In the genomic region with DNA sequence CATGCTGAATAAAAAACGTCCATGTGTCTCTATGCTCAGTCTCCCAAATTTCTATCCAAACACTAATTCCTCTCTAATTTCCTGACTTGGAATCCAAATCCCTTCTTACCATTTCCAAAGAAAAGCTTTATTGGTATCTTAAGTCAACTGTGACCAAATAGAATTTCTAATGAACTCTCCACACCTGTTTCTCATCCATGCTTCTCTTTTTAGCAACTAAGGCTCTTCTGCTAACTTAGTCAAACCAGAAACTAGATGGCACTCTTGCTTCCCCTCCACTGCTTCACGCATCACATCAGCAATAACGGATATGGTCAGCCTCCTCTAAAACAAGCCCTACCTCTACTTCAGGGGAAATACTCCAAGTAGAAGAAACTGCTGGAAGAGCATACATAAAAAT, we compare ENCODE assay signal across 11 mouse cellular contexts. TPM values are rescaled to one million over a fixed set of nuclear protein-coding genes. Genes with fewer than 3 reads are reported as not detected.
DNase-seq lines count a peak whose midpoint lies in the region; ATAC-seq and TF ChIP-seq lines count a peak whose summit lies in the region.
"Had no signal": no experiment of that assay in that cellular context is flagged by ENCODE, and none has a peak within 500 bp of the region (broad histone marks: within the 10 kb centered on the region; RNA-seq: fewer than 3 reads in every experiment).

No protein-coding gene starts in this region.

- peak; percentile 20 to 28 for DNase-seq in cerebellum, adult 18-20 months
- DNase-seq in cerebellum, postnatal 36 days, result no peak
- DNase-seq in kidney, adult 2 months, result peak; percentile 11
- no peak for DNase-seq in kidney, adult 18-20 months
- DNase-seq in NIH3T3 (ENCODE audit: low read depth) (peak; percentile 12), MN1 (ENCODE audit: low spot score) (no peak)
- DNase-seq in gastrocnemius, postnatal 25 days, result no peak

- no peak for TF ChIP-seq CTCF in kidney, adult 2 months (conservative IDR thresholded peaks at IDR 0.05; ENCODE audit: insufficient read depth, insufficient read length, low read depth, low read length)

- H3K27me3 ChIP-seq in kidney, adult 2 months (replicated peaks; ENCODE audit: control insufficient read depth, insufficient read depth, low read length), result no peaks in the 10 kb centered on the region
- H3K27me3 ChIP-seq: limb, embryonic 12.5 days had no signal

- H3K27ac ChIP-seq in kidney, adult 2 months (ENCODE audit: insufficient read depth, low read depth, low read length), result no peak overlapping the region
- H3K27ac ChIP-seq: heart, embryonic 10.5 days; hindbrain, embryonic 10.5 days; limb, embryonic 12.5 days had no signal

- no peaks in the 10 kb centered on the region for H3K4me1 ChIP-seq in kidney, adult 2 months (ENCODE audit: control insufficient read depth, insufficient read depth, low read length)

- no peaks in the 10 kb centered on the region for H3K36me3 ChIP-seq in kidney, adult 2 months (ENCODE audit: control insufficient read depth, insufficient read depth, low read length)
- H3K36me3 ChIP-seq: heart, embryonic 10.5 days; hindbrain, embryonic 10.5 days; limb, embryonic 12.5 days had no signal

- H3K4me3 ChIP-seq in kidney, adult 2 months (ENCODE audit: insufficient read depth, low read depth, low read length), result no peak overlapping the region
- H3K4me3 ChIP-seq: heart, embryonic 10.5 days; hindbrain, embryonic 10.5 days; limb, embryonic 12.5 days had no signal

- no peak for TF ChIP-seq POLR2A in kidney, adult 2 months (IDR thresholded peaks at IDR 0.05; ENCODE audit: low read depth, low read length)

- WGBS in kidney, adult 2 months, result 31% methylated on average over 3 of the region's 3 CpGs

- ATAC-seq in megakaryocyte-erythroid progenitor cell, adult 5-6 weeks (replicated peaks; ENCODE audit: low FRiP score, low TSS enrichment, poor library complexity, severe bottlenecking), result 0 out of 2 replicates have a peak, but pooled peaks have one; percentile 44

RNA-seq across cellular contexts. Expression of gene Rabgap1l, which starts 49.0 kb away (rescaled TPM):
- 8.8 and 12.9 TPM in 2 replicates for polyA plus RNA-seq in kidney, adult 2 months (2012; rRNA removed)
- 124 and 164 TPM in 2 replicates for total RNA-seq in megakaryocyte-erythroid progenitor cell, adult 5-6 weeks (2014; fragmentation: Nextera tagmentation)
- 256 and 334 TPM in 2 replicates for total RNA-seq in megakaryocyte-erythroid progenitor cell, adult 5-6 weeks (2017)
- total RNA-seq in gastrocnemius, postnatal 25 days (2021), result 10 to 100 TPM in 1 of 2 experiments, 1 to 10 TPM in 1; 9.4 to 11.8 TPM

Comparison
In these comparisons a context has a peak if more than half of its experiments do, and no peak if none do; other contexts are left out.
1. DNase-seq: peak in cerebellum, adult 18-20 months (2 of 2), kidney, adult 2 months (single experiment) and NIH3T3 (single experiment); none in cerebellum, postnatal 36 days (0 of 2), kidney, adult 18-20 months (single experiment), MN1 (single experiment) and gastrocnemius, postnatal 25 days (single experiment).
2. RNA of gene Rabgap1l, which starts 49.0 kb away (total RNA-seq): 124 to 334 TPM in megakaryocyte-erythroid progenitor cell, adult 5-6 weeks; 9.4 to 11.8 TPM in gastrocnemius, postnatal 25 days; every median in the first group is over 4 times any median in the second.